In the genomic region with DNA sequence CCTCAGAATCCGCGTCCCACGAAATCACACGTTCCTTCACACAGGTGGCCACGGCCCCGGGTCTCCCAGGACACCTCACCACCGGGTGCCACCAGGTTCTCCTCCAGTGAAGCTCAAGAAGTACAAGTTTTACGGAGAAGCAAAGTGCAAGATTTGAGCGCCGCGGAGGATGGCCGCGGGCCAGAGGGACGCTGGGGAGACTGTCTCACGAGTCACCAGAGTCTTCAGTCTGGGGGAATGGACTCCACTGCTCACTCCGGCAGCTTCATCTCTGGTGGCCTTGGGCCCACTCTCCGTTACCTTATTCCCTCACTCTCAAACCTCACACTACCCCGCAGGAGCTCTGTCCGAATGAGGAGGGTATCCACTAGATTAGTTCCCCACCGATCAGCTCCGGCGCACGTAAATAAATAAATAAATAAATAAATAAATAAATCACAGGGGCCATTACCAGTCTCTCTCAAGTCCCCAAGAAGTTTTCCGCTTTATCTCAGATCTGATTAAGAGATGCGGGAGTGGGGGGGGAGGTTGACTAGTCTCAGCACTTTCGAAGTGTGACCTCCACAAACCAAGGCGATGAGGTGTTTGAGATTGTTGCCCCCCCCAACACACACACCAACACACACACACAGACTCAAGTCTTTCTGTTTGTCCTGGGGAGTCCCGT, we compare ENCODE assay signal across 8 mouse cellular contexts. TPM values are rescaled to one million over a fixed set of nuclear protein-coding genes. Genes with fewer than 3 reads are reported as not detected.
A peak's percentile ranks its signal among the peaks of the same experiment; 100 is the strongest.
DNase-seq lines count a peak whose midpoint lies in the region; ATAC-seq and TF ChIP-seq lines count a peak whose summit lies in the region.

No protein-coding gene starts in this region.

- H3K36me3 ChIP-seq in MEL (ENCODE audit: control insufficient read depth in 1 of 2, insufficient read depth in 2 of 2, low read length in 2 of 2) = 0 out of 4 replicates have a peak, but pooled peaks cover 0 to 3% of the 10 kb centered on the region in 2 experiments
- H3K36me3 ChIP-seq in forebrain, embryonic 14.5 days (ENCODE audit: control insufficient read depth, insufficient read depth, low read length) = 0 out of 2 replicates have a peak, but pooled peaks cover 2% of the 10 kb centered on the region
- no peaks in the 10 kb centered on the region for H3K36me3 ChIP-seq in intestine, embryonic 15.5 days
- H3K36me3 ChIP-seq in liver, postnatal 0 days (replicated peaks; ENCODE audit: insufficient read depth, low read length) = no peaks in the 10 kb centered on the region
- no peaks in the 10 kb centered on the region for H3K36me3 ChIP-seq in neural tube, embryonic 15.5 days

- TF ChIP-seq RAD21 in MEL (IDR thresholded peaks at IDR 0.05; ENCODE audit: low read depth, low read length) = no peak

- peaks cover 0 to 11% of the 10 kb centered on the region in 2 experiments; a peak in 1 of 4 replicates for H3K4me1 ChIP-seq in MEL (ENCODE audit: control insufficient read depth in 1 of 2, insufficient read depth in 2 of 2, low read length in 2 of 2)
- peaks cover 21% of the 10 kb centered on the region for H3K4me1 ChIP-seq in forebrain, embryonic 14.5 days (ENCODE audit: control insufficient read depth, insufficient read depth, low read length)
- peaks cover 42% of the 10 kb centered on the region for H3K4me1 ChIP-seq in intestine, embryonic 15.5 days (replicated peaks)
- H3K4me1 ChIP-seq in liver, postnatal 0 days (ENCODE audit: insufficient read depth) = peaks cover 16% of the 10 kb centered on the region; the same call in 1 of the 2 replicates
- peaks cover 52% of the 10 kb centered on the region for H3K4me1 ChIP-seq in neural tube, embryonic 15.5 days

- no peak for TF ChIP-seq EP300 in MEL (IDR thresholded peaks at IDR 0.05; ENCODE audit: low read depth in 1 of 2, low read length in 2 of 2)
- TF ChIP-seq EP300 in liver, postnatal 0 days (IDR thresholded peaks at IDR 0.05; ENCODE audit: low read depth) = no peak

- no peak overlapping the region for H3K27ac ChIP-seq in MEL (ENCODE audit: control insufficient read depth, low read depth, low read length)
- peak overlapping the region; percentile 95; the same call in 1 of the 2 replicates for H3K27ac ChIP-seq in forebrain, embryonic 14.5 days (ENCODE audit: low read depth, low read length)
- H3K27ac ChIP-seq in intestine, embryonic 15.5 days = peak overlapping the region; percentile 97
- peak overlapping the region; percentile 4; the same call in 1 of the 2 replicates for H3K27ac ChIP-seq in liver, postnatal 0 days (ENCODE audit: low read depth)
- no peak overlapping the region for H3K27ac ChIP-seq in neural tube, embryonic 15.5 days (replicated peaks)

- peak overlapping the region; percentile 65 to 96 for H3K4me3 ChIP-seq in MEL (ENCODE audit: control insufficient read depth in 1 of 2, insufficient read depth in 1 of 2, low read depth in 2 of 2, low read length in 2 of 2)
- H3K4me3 ChIP-seq in forebrain, embryonic 14.5 days (ENCODE audit: low read depth, low read length) = peak overlapping the region; percentile 87
- peak overlapping the region; percentile 82 for H3K4me3 ChIP-seq in intestine, embryonic 15.5 days (replicated peaks)
- peak overlapping the region; percentile 90 for H3K4me3 ChIP-seq in liver, postnatal 0 days (ENCODE audit: low read depth, low read length)
- H3K4me3 ChIP-seq in neural tube, embryonic 15.5 days (replicated peaks) = peak overlapping the region; percentile 77

- H3K9me3 ChIP-seq in MEL (replicated peaks; ENCODE audit: insufficient read depth, low read length) = no peaks in the 10 kb centered on the region
- H3K9me3 ChIP-seq in forebrain, embryonic 14.5 days (replicated peaks; ENCODE audit: control insufficient read depth, low read length) = no peaks in the 10 kb centered on the region
- no peaks in the 10 kb centered on the region for H3K9me3 ChIP-seq in intestine, embryonic 15.5 days
- no peaks in the 10 kb centered on the region for H3K9me3 ChIP-seq in liver, postnatal 0 days (ENCODE audit: low read length)
- H3K9me3 ChIP-seq in neural tube, embryonic 15.5 days (replicated peaks) = no peaks in the 10 kb centered on the region

- peak; percentile 15 for DNase-seq in cerebellum, adult 9-11 months
- no peak for DNase-seq in cerebellum, adult 8-10 months
- DNase-seq in MEL (ENCODE audit: low read depth, low spot score) = no peak
- peak; percentile 51 for DNase-seq in forebrain, embryonic 14.5 days (ENCODE audit: low spot score)
- no peak for DNase-seq in liver, postnatal 0 days
- DNase-seq in retina, embryonic 14.5 days (ENCODE audit: low spot score) = no peak

- TF ChIP-seq POLR2A in MEL (IDR thresholded peaks at IDR 0.05; ENCODE audit: control insufficient read depth in 1 of 2, insufficient read depth in 1 of 2, low read depth in 1 of 2, low read length in 2 of 2, poor library complexity in 1 of 2) = no peak

- no peak for ATAC-seq in forebrain, embryonic 14.5 days
- no peak; the same call in 1 of the 2 replicates for ATAC-seq in intestine, embryonic 15.5 days
- no peak for ATAC-seq in liver, postnatal 0 days
- no peak for ATAC-seq in neural tube, embryonic 15.5 days (ENCODE audit: low FRiP score)

- H3K79me2 ChIP-seq in MEL (ENCODE audit: control insufficient read depth, insufficient read depth, low read length, poor library complexity) = peaks cover 35% of the 10 kb centered on the region

- H3K4me2 ChIP-seq in forebrain, embryonic 14.5 days (ENCODE audit: low read length) = peak overlapping the region; percentile 93
- H3K4me2 ChIP-seq in intestine, embryonic 15.5 days (replicated peaks) = peak overlapping the region; percentile 90
- peak overlapping the region; percentile 97 for H3K4me2 ChIP-seq in liver, postnatal 0 days (ENCODE audit: low read depth, low read length)
- H3K4me2 ChIP-seq in neural tube, embryonic 15.5 days = peak overlapping the region; percentile 99

- no peak for TF ChIP-seq CTCF in MEL (IDR thresholded peaks at IDR 0.05 in 2 of 3, conservative IDR thresholded peaks at IDR 0.05 in 1 of 3; ENCODE audit: control insufficient read depth in 1 of 3, insufficient read depth in 1 of 3, low read depth in 2 of 3, low read length in 3 of 3, poor library complexity in 1 of 3, severe bottlenecking in 1 of 3)
- TF ChIP-seq CTCF in liver, postnatal 0 days (IDR thresholded peaks at IDR 0.05; ENCODE audit: low read depth) = no peak

- WGBS in forebrain, embryonic 14.5 days = under 1% methylated on average over 28 of the region's 28 CpGs
- under 1% methylated on average over 28 of the region's 28 CpGs for WGBS in intestine, embryonic 15.5 days
- under 1% methylated on average over 28 of the region's 28 CpGs for WGBS in liver, postnatal 0 days (ENCODE audit: insufficient replicate concordance)
- WGBS in neural tube, embryonic 15.5 days = under 1% methylated on average over 28 of the region's 28 CpGs

- peak overlapping the region; percentile 99 for H3K9ac ChIP-seq in MEL (ENCODE audit: control insufficient read depth, low read depth, low read length, poor library complexity, severe bottlenecking)
- H3K9ac ChIP-seq in forebrain, embryonic 14.5 days (ENCODE audit: low read length) = peak overlapping the region; percentile 82
- peak overlapping the region; percentile 97 for H3K9ac ChIP-seq in intestine, embryonic 15.5 days
- peak overlapping the region; percentile 88 for H3K9ac ChIP-seq in liver, postnatal 0 days (replicated peaks)
- H3K9ac ChIP-seq in neural tube, embryonic 15.5 days (replicated peaks) = peak overlapping the region; percentile 72; the same call in 1 of the 2 replicates

- H3K27me3 ChIP-seq in MEL (ENCODE audit: control insufficient read depth in 1 of 2, insufficient read depth in 2 of 2, low read length in 2 of 2) = no peaks in the 10 kb centered on the region
- 0 out of 2 replicates have a peak, but pooled peaks cover 12% of the 10 kb centered on the region for H3K27me3 ChIP-seq in forebrain, embryonic 14.5 days (replicated peaks; ENCODE audit: control insufficient read depth, insufficient read depth, low read length)
- H3K27me3 ChIP-seq in intestine, embryonic 15.5 days (replicated peaks) = no peaks in the 10 kb centered on the region
- H3K27me3 ChIP-seq in liver, postnatal 0 days (ENCODE audit: insufficient read depth, low read length) = peaks cover 16% of the 10 kb centered on the region
- H3K27me3 ChIP-seq in neural tube, embryonic 15.5 days (replicated peaks) = peaks cover 59% of the 10 kb centered on the region

TF ChIP-seq in MEL, 35 proteins besides CTCF, POLR2A, EP300 and RAD21:
- TF ChIP-seq POLR2AphosphoS2 (IDR thresholded peaks at IDR 0.05; ENCODE audit: low read length) (no peak), GATA1 (IDR thresholded peaks at IDR 0.05; ENCODE audit: low read depth, low read length) (0 out of 2 replicates have a peak, but pooled peaks have one; percentile 10)

RNA-seq across cellular contexts. Expression of a gene that starts 1.3 kb away (rescaled TPM):
- total RNA-seq in MEL (2012; rRNA removed) = 6.6 and 7.1 TPM in 2 replicates
- 10 to 100 TPM in 1 of 2 experiments, not detected in 1; 50.5 TPM for polyA plus RNA-seq in MEL (2012; ENCODE audit: insufficient read depth in 1 of 2, insufficient read length in 2 of 2, low read depth in 1 of 2, low replicate concordance in 2 of 2, missing spikeins in 1 of 2)
- polyA plus RNA-seq in forebrain, embryonic 14.5 days (2014; fragmentation: Nextera tagmentation; extraction: Ambion mirVana) = 20.3 and 29.9 TPM in 2 replicates
- polyA plus RNA-seq in intestine, embryonic 15.5 days (2015; fragmentation: Nextera tagmentation; extraction: Ambion mirVana) = 22.3 and 24.9 TPM in 2 replicates
- 5.9 and 6.2 TPM in 2 replicates for polyA plus RNA-seq in liver, postnatal 0 days (2015; fragmentation: Nextera tagmentation; extraction: Ambion mirVana)
- 30.3 and 31.9 TPM in 2 replicates for polyA plus RNA-seq in neural tube, embryonic 15.5 days (2015; fragmentation: Nextera tagmentation; extraction: Ambion mirVana)

Comparison
In these comparisons a context has a peak if more than half of its experiments do, and no peak if none do; other contexts are left out.
1. DNase-seq: peak in cerebellum, adult 9-11 months (single experiment) and forebrain, embryonic 14.5 days (single experiment); none in cerebellum, adult 8-10 months (single experiment), MEL (single experiment), liver, postnatal 0 days (single experiment) and retina, embryonic 14.5 days (single experiment).
2. H3K27ac ChIP-seq: peak in forebrain, embryonic 14.5 days (single experiment), intestine, embryonic 15.5 days (single experiment) and liver, postnatal 0 days (single experiment); none in MEL (single experiment) and neural tube, embryonic 15.5 days (single experiment).
3. Peak in every context shown above with its lines, with median percentiles within 50 percentile points of each other: H3K4me3 ChIP-seq, H3K9ac ChIP-seq and H3K4me2 ChIP-seq.